Mouse (Mus musculus): Measurements from ENCODE around the gene Prr15. TPM values are rescaled to one million over a fixed set of nuclear protein-coding genes. Genes with fewer than 3 reads are reported as not detected.

Gene Prr15
- polyA plus RNA-seq, 1 experiment from 2014 or later, result 2.0 TPM

- Histone ChIP-seq H3K4me2 (ENCODE audit: low read length) (no peak overlapping the region), H3K27me3 (ENCODE audit: control insufficient read depth, insufficient read depth, low read depth, low read length) (no peaks in the 10 kb centered on the region), H3K36me3 (ENCODE audit: control insufficient read depth, insufficient read depth, low read length) (no peaks in the 10 kb centered on the region), H3K9me3 (replicated peaks; ENCODE audit: control insufficient read depth, low read length, poor library complexity, severe bottlenecking) (no peaks in the 10 kb centered on the region), H3K9ac (ENCODE audit: low read depth, low read length) (no peak overlapping the region), H3K27ac (ENCODE audit: low read length) (no peak overlapping the region), H3K4me3 (ENCODE audit: low read depth, low read length) (no peak overlapping the region), H3K4me1 (ENCODE audit: control insufficient read depth, insufficient read depth, low read length) (no peaks in the 10 kb centered on the region)
- 94% methylated on average over 5 of the region's 5 CpGs for WGBS
- no peak for ATAC-seq
Observed at GRCm38 (mm10) chr6:54341133-54341532, 15.5 kb downstream of the Prr15 start.

DNA sequence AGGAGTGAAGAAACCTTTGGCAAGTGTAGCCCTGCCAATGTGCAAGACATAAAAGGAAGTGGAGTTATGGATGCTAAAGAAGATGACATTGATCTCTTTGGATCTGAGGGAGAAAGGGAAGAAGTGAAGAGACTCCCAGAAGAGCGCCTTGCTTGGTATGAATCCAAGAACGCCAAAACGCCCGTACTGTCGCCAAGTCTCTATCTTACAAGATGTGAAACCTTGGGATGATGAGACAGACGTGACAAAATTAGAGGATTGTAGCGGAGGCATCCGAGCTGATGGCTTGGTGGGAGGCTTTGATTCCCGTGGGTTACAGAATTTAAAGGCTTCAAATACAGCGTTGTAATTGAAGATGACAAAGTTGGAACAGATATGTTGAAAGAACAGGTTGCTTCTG is 16.6 kb downstream of the Prr15 start:
- H3K27me3 ChIP-seq (ENCODE audit: control insufficient read depth, insufficient read depth, low read depth, low read length), result no peaks in the 10 kb centered on the region
- H3K27ac ChIP-seq (ENCODE audit: low read length), result no peak overlapping the region
- 75% methylated on average over 10 of the region's 10 CpGs for WGBS
- no peak overlapping the region for H3K9ac ChIP-seq (ENCODE audit: low read depth, low read length)
- ATAC-seq, result no peak
- H3K4me1 ChIP-seq (ENCODE audit: control insufficient read depth, insufficient read depth, low read length), result no peaks in the 10 kb centered on the region
- H3K36me3 ChIP-seq (ENCODE audit: control insufficient read depth, insufficient read depth, low read length), result no peaks in the 10 kb centered on the region
- no peak overlapping the region for H3K4me2 ChIP-seq (ENCODE audit: low read length)
- H3K9me3 ChIP-seq (replicated peaks; ENCODE audit: control insufficient read depth, low read length, poor library complexity, severe bottlenecking), result no peaks in the 10 kb centered on the region
- no peak overlapping the region for H3K4me3 ChIP-seq (ENCODE audit: low read depth, low read length)

GRCm38 (mm10) chr6:54351860-54352259 is 26.2 kb downstream of the Prr15 start:
- Histone ChIP-seq H3K9ac (ENCODE audit: low read depth, low read length) (no peak overlapping the region), H3K36me3 (ENCODE audit: control insufficient read depth, insufficient read depth, low read length) (no peaks in the 10 kb centered on the region), H3K4me1 (ENCODE audit: control insufficient read depth, insufficient read depth, low read length) (no peaks in the 10 kb centered on the region; the same call in 1 of the 2 replicates), H3K9me3 (replicated peaks; ENCODE audit: control insufficient read depth, low read length, poor library complexity, severe bottlenecking) (no peaks in the 10 kb centered on the region), H3K4me2 (ENCODE audit: low read length) (no peak overlapping the region), H3K27me3 (ENCODE audit: control insufficient read depth, insufficient read depth, low read depth, low read length) (no peaks in the 10 kb centered on the region), H3K27ac (ENCODE audit: low read length) (no peak overlapping the region), H3K4me3 (ENCODE audit: low read depth, low read length) (no peak overlapping the region)
- no peak for ATAC-seq
- 88% methylated on average over 5 of the region's 5 CpGs for WGBS

DNA sequence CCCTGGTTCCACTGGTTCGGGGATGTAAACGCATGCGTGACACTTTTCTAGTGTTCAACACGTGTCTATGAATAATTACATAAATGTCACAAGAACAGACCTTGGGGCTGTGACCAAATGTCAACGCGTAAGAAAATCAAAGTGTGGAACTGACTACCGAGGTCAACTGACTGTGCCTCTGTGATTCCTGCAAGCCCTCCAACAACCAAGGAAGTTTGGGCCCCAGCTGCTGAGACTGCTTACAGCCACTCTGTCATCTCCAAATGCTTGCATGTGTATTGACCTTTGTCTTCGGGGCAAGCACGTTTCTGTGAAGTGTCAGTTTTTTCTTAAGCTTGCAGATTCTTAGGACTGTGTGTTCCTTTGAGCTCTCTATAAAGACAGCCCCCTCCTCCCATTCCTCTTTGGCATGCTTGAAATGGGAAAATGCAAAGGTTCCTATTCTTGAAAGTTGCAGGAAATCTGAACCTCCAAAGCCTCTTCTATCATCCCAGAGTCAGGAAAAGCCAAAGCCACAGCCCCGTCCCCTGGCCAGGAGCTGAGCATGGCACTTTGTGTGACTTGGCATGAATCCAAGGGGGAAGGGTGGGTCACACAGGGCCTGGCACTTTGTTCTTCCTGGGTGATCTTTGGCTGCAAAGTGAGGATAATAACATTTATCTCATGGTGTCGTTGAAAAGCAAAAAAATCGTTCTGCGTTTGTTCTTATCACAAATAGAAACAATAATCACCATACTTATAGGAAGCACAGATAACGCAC is 27.5 kb downstream of the Prr15 start:
- H3K4me1 ChIP-seq (ENCODE audit: control insufficient read depth, insufficient read depth, low read length), result no peaks in the 10 kb centered on the region; the same call in 1 of the 2 replicates
- ATAC-seq, result no peak
- H3K4me2 ChIP-seq (ENCODE audit: low read length), result no peak overlapping the region
- H3K27me3 ChIP-seq (ENCODE audit: control insufficient read depth, insufficient read depth, low read depth, low read length), result no peaks in the 10 kb centered on the region
- no peak overlapping the region for H3K27ac ChIP-seq (ENCODE audit: low read length)
- H3K36me3 ChIP-seq (ENCODE audit: control insufficient read depth, insufficient read depth, low read length), result no peaks in the 10 kb centered on the region
- no peaks in the 10 kb centered on the region for H3K9me3 ChIP-seq (replicated peaks; ENCODE audit: control insufficient read depth, low read length, poor library complexity, severe bottlenecking)
- H3K4me3 ChIP-seq (ENCODE audit: low read depth, low read length), result no peak overlapping the region
- 65% methylated on average over 14 of the region's 14 CpGs for WGBS
- no peak overlapping the region for H3K9ac ChIP-seq (ENCODE audit: low read depth, low read length)

DNA sequence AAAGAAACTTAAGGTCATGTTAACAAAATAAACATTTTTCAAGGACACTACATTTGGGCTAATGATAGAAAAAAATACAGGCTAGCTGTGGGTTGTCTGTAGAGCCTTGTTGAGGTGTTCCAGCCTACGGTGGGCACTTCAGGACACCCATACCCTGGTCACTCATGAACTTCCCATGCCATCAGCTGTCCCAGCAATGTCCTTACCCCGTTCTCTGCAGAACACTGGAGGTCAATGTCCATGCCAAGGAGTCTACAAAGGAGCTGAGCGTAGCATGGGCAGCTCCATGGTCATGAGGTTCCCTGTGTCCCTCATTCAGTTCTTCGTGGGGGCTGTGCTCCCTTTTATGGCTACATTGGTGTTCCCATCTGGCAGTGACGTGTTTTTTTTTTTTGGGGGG is 28.1 kb downstream of the Prr15 start:
- no peak overlapping the region for H3K4me3 ChIP-seq (ENCODE audit: low read depth, low read length)
- no peaks in the 10 kb centered on the region for H3K36me3 ChIP-seq (ENCODE audit: control insufficient read depth, insufficient read depth, low read length)
- H3K27ac ChIP-seq (ENCODE audit: low read length), result no peak overlapping the region
- no peak for ATAC-seq
- H3K4me1 ChIP-seq (ENCODE audit: control insufficient read depth, insufficient read depth, low read length), result no peaks in the 10 kb centered on the region; the same call in 1 of the 2 replicates
- no peaks in the 10 kb centered on the region for H3K27me3 ChIP-seq (ENCODE audit: control insufficient read depth, insufficient read depth, low read depth, low read length)
- no peak overlapping the region for H3K4me2 ChIP-seq (ENCODE audit: low read length)
- no peak overlapping the region for H3K9ac ChIP-seq (ENCODE audit: low read depth, low read length)
- no peaks in the 10 kb centered on the region for H3K9me3 ChIP-seq (replicated peaks; ENCODE audit: control insufficient read depth, low read length, poor library complexity, severe bottlenecking)
- whole genome bisulfite sequencing, result 91% methylated on average over 5 of the region's 5 CpGs

- H3K4me2 ChIP-seq (ENCODE audit: low read length), result no peak overlapping the region
- no peak for ATAC-seq
- no peaks in the 10 kb centered on the region; the same call in 1 of the 2 replicates for H3K4me1 ChIP-seq (ENCODE audit: control insufficient read depth, insufficient read depth, low read length)
- no peaks in the 10 kb centered on the region for H3K9me3 ChIP-seq (replicated peaks; ENCODE audit: control insufficient read depth, low read length, poor library complexity, severe bottlenecking)
- H3K27me3 ChIP-seq (ENCODE audit: control insufficient read depth, insufficient read depth, low read depth, low read length), result no peaks in the 10 kb centered on the region
- no peak overlapping the region for H3K4me3 ChIP-seq (ENCODE audit: low read depth, low read length)
- no peak overlapping the region for H3K9ac ChIP-seq (ENCODE audit: low read depth, low read length)
- WGBS, result 81% methylated on average over 6 of the region's 6 CpGs
- no peaks in the 10 kb centered on the region for H3K36me3 ChIP-seq (ENCODE audit: control insufficient read depth, insufficient read depth, low read length)
- no peak overlapping the region for H3K27ac ChIP-seq (ENCODE audit: low read length)
Observed at GRCm38 (mm10) chr6:54355626-54356025, 30.0 kb downstream of the Prr15 start.

DNA sequence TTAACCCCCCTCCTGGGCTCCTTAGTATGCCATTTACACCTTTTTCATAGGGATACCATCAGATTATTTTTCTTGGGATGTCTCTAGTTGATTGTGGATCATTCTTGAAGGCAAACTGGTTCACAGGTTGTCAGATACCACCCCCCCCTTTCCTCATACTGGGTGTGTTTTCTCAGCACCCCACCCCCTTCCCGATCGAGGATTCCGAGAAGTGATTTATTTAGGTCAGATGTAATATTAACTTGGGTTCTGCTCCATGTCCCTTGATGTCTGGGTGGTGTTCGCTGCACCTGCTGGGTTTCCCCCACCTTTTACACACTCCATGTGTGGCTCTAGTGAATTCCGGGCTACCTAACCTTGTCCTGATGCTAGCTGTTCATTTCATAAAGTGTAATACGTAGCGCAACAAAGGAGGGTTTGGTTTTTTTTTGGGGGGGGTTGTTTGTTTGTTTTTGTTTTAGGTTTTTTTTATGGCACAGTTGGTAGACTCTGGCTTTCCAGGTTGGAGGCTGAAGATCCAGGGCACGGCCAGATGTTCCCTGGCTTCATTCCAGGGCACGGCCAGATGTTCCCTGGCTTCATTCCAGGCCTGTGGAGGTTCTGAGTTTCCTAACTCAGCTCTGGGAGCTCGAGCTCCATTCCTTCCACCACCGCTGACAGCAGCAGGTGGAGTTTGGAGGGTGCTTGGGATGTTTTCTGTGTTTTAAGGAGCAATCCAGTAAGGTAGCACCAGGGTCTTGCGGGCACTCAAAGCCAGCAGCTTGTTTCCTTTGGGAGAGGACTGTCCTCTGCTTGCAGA is 37.1 kb downstream of the Prr15 start:
- Histone ChIP-seq H3K36me3 (ENCODE audit: control insufficient read depth, insufficient read depth, low read length) (no peaks in the 10 kb centered on the region), H3K9ac (ENCODE audit: low read depth, low read length) (no peak overlapping the region), H3K27ac (ENCODE audit: low read length) (no peak overlapping the region), H3K9me3 (replicated peaks; ENCODE audit: control insufficient read depth, low read length, poor library complexity, severe bottlenecking) (no peaks in the 10 kb centered on the region), H3K27me3 (ENCODE audit: control insufficient read depth, insufficient read depth, low read depth, low read length) (no peaks in the 10 kb centered on the region; the same call in 1 of the 2 replicates), H3K4me3 (ENCODE audit: low read depth, low read length) (no peak overlapping the region), H3K4me2 (ENCODE audit: low read length) (no peak overlapping the region), H3K4me1 (ENCODE audit: control insufficient read depth, insufficient read depth, low read length) (no peaks in the 10 kb centered on the region)
- WGBS, result 91% methylated on average over 12 of the region's 12 CpGs
- ATAC-seq, result no peak

DNA sequence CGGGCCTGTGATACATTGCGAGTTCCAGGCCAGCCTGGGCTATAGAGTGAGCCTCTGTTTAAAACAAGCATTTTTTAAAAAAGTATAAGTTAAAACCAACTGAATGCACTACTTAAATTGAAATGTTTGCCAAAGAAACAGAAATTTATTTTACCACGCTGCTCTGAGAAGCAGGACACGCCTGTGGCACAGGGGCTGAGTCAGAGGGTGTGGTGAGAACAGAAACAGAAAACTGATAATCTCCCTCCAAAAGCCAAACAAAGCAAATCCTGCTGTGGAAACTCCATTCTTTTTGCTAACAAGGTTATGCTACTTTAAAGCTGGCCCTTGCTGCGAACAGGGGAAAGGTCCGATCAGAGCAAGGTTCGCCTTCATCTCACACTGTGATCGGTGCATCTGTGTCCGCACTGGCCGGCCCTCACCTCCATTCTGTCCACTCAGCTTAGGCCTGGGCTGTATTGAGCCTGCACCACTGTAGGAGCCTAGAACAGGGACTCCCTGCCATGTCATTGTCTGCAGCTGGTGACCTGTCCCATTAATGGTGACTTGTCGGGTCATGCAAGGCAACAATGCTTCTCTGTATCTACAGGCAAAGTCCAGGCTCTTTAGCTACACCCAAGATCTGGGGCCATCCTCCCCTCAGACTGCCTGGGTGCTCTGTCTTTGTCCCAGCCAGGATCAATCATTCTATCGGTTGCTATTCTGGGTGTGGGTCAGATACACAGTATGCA is 38.9 kb downstream of the Prr15 start:
- Histone ChIP-seq H3K9ac (ENCODE audit: low read depth, low read length) (no peak overlapping the region), H3K4me3 (ENCODE audit: low read depth, low read length) (no peak overlapping the region), H3K27me3 (ENCODE audit: control insufficient read depth, insufficient read depth, low read depth, low read length) (no peaks in the 10 kb centered on the region; the same call in 1 of the 2 replicates), H3K9me3 (replicated peaks; ENCODE audit: control insufficient read depth, low read length, poor library complexity, severe bottlenecking) (no peaks in the 10 kb centered on the region), H3K27ac (ENCODE audit: low read length) (no peak overlapping the region), H3K4me1 (ENCODE audit: control insufficient read depth, insufficient read depth, low read length) (no peaks in the 10 kb centered on the region), H3K36me3 (ENCODE audit: control insufficient read depth, insufficient read depth, low read length) (no peaks in the 10 kb centered on the region), H3K4me2 (ENCODE audit: low read length) (no peak overlapping the region)
- ATAC-seq, result no peak
- WGBS, result 43% methylated on average over 12 of the region's 12 CpGs
